Mouse (Mus musculus): ENCODE results near the gene Gng12.
"Not testable (repeated sequence)": the region's sequence is repeated elsewhere in the genome, so short reads cannot be mapped to it uniquely, and the experiment has no call there.

Gng12 gene

GRCm38 (mm10) chr6:67027438-67028142 lies 131.4 kb downstream of the Gng12 start:
- no peak for DNase-seq (ENCODE audit: low read depth, low spot score)

GRCm38 (mm10) chr6:67029312-67029950 lies 133.2 kb downstream of the Gng12 start:
- DNase-seq (ENCODE audit: low read depth, low spot score), result no peak

DNA sequence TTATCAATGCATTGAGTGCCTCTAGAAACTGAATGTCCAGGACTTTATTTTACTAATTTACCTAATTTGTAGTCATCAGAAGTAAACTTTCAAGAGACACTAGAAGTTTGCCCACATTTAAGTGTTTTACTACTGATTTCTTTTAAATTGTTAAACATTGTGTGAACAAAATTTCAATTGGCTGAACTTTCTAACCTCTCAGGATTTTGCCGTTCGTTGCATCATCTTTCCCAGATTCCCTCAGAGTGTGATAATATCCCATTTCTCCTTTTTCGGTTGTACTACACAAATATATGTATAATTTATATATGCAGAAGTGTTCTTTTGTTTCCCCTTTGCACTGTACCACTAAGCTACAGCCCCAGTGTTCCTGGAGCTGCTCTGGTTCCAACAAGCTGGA lies 133.8 kb downstream of the Gng12 start:
- DNase-seq (ENCODE audit: low read depth, low spot score), result no peak

- no peak for DNase-seq (ENCODE audit: low read depth, low spot score)
Observed at GRCm38 (mm10) chr6:67030416-67030815, 134.2 kb downstream of the Gng12 start.

DNA sequence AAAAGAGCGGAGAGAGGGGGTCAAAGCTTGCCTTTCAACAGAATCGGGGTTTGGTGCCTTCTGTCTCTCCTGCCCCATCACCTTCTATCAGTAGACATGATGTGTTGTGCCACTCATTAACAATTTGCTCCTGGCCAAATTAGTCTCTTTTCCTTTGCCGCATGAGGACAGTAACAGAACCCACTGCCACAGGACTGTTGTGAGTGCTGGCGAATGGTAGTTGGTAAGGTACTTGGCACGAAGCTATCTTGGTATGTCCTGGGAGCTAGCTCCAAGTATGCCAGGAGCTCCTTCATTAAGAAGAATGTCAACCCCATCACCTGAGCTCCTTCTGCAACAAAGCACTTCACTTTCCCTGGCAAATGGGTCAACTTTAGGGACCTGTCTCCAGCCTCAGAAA lies 134.6 kb downstream of the Gng12 start:
- no peak for DNase-seq (ENCODE audit: low read depth, low spot score)

DNA sequence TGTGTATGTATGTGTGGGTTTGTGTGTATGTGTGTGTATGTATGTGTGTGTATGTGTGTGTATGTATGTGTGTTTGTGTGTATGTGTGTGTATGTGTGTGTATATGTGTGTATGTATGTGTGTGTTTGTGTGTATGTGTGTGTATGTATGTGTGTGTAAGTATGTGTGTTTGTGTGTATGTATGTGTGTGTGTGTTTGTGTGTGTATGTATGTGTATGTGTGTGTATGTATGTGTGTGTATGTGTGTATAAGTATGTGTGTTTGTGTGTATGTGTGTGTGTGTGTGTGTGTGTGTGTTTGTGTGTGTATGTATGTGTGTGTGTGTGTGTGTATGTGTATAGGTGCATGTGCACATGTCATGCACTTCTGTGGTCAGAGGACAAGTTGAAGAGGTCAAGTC lies 136.4 kb downstream of the Gng12 start:
- DNase-seq (ENCODE audit: low read depth, low spot score), result not testable (repeated sequence)

DNA sequence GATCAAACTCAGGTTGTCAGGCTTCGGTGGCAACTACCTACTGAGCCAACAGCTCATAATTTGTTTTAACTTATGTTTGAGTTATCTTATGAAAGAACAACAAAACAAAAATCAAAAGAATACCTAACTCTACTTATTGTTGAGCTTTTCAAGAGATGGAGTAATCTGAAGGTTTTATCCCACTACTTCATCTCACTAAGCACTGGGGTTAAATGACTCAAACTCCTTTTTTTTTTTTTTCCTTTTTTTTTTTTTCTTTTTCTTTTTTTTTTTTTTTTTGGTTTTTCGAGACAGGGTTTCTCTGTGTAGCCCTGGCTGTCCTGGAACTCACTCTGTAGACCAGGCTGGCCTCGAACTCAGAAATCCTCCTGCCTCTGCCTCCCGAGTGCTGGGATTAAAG lies 136.8 kb downstream of the Gng12 start:
- not testable (repeated sequence) for DNase-seq (ENCODE audit: low read depth, low spot score)

GRCm38 (mm10) chr6:67033604-67034003 lies 137.4 kb downstream of the Gng12 start:
- no peak for DNase-seq (ENCODE audit: low read depth, low spot score)

DNA sequence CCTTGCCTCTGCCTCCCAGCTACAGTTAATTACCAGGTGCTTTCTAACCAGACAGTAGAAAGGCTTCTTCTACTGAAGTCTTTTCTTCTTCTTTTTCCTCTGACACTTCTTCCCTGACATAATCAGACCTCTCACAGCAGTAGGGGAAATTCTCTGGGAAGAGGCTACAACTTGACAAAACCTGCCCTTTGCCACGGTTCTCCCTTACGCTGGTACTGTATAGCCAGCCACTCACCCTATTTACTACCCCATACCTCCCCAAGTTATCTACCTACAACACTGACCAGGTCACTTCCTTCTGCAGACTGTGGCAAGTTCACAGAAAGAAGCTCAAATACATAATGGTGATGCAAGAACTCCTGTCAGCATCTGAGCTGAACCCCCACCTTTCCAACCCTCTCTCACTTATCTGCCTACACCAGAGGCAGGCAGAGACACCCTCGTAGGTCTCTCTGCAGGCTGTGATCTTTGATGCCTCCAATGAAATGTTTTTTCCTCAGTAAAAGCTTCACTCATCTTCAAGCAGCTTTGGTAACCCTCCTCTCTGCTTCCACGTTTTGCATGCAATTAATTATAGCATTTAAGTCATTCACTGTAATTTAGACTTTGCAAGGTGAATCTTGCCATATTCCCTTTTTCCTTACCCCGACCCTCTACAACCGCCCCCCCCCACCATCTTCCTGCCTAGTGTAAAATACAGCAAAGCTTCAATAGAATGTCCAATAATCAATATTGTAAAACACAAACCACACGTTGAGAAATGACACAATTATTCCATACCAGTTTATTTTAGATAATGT lies 138.3 kb downstream of the Gng12 start:
- no peak for DNase-seq (ENCODE audit: low read depth, low spot score)

DNA sequence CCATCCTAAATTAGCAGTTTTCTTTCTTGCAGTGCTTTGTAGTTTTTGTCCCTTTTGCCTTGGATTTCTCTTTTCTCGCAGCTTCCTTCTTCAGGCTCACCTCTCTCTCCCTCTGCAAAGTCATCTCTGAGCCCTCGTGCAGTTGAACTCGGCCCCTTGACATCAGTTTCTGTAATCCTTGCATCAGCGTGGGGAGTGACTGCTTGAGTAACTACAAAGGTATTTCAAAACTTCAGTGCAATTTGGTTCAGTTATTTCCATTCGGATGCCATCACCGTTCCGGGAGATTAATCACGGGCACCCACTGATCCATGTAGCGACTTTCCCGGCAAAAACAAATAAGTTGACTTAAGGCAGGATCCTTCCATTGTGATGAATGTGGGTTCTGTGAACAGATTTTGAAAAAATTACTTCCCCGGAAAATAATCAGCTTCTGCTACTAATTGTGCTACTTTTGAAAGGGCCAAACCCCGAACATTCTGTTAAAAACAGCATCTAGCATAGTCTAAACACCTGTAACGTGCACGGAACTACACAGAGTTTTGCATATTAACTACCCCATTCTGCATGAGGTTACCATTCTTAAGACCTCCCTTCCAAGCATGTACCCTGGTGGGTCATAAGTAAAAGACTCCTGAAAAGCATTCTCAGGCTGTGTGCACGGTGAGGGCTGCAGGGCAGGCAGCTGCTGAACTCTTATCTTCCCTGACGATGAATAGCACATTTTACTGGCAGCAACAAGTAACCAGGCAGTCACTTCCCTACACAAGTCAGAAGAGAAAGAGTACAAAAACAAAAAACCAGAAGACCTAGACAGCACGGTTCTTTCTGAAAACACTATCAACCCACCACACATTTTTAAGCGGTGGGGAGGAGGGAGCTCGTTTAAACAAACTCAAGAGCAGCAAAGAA lies 139.4 kb downstream of the Gng12 start:
- DNase-seq (ENCODE audit: low read depth, low spot score), result no peak

- DNase-seq (ENCODE audit: low read depth, low spot score), result peak; percentile 58
Observed at GRCm38 (mm10) chr6:67036356-67036811, 140.2 kb downstream of the Gng12 start.

- peak; percentile 92 for DNase-seq (ENCODE audit: low read depth, low spot score)
Observed at GRCm38 (mm10) chr6:67036837-67037628, 140.8 kb downstream of the Gng12 start, which contains the start of gene Gadd45a. Gadd45a (minus strand) TSS chr6:67037457.

- no peak for DNase-seq (ENCODE audit: low read depth, low spot score)
Observed at GRCm38 (mm10) chr6:67038964-67039363, 142.8 kb downstream of the Gng12 start.

GRCm38 (mm10) chr6:67040904-67041410 lies 144.8 kb downstream of the Gng12 start:
- DNase-seq (ENCODE audit: low read depth, low spot score), result no peak

- no peak for DNase-seq (ENCODE audit: low read depth, low spot score)
Observed at GRCm38 (mm10) chr6:67045424-67045823, 149.2 kb downstream of the Gng12 start.

GRCm38 (mm10) chr6:67046937-67047336 lies 150.7 kb downstream of the Gng12 start:
- DNase-seq (ENCODE audit: low read depth, low spot score), result no peak

DNA sequence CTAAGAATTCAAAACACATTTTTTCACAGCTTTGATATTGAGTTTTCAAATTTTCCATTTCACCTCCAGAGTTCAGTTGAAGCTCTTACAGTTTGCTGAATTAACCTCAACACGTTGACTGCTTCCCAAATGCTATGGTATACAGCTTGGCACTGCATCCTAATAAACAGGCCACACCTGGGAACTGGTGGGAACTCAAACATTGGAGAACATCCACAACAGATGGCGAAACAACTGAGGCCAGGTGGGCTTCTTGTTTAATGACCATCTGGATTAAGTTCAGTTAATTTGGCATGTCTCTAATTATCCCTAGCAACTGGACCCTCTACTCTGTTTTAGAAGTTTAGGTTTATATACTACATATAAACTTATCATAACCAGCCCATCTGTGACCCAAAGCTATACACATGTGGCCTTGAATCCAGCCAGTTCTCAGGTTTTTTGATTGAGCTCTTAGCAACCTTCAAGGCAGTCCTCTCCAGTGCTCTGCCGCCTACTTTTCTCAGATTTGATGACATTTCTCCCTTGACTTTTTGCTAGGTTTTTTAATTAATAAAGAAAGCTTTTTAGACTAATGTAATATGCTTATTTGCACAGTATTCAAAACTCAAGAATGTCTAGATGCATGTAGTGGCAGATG lies 152.0 kb downstream of the Gng12 start:
- no peak for DNase-seq (ENCODE audit: low read depth, low spot score)

- no peak for DNase-seq (ENCODE audit: low read depth, low spot score)
Observed at GRCm38 (mm10) chr6:67048880-67049694, 152.9 kb downstream of the Gng12 start.

DNA sequence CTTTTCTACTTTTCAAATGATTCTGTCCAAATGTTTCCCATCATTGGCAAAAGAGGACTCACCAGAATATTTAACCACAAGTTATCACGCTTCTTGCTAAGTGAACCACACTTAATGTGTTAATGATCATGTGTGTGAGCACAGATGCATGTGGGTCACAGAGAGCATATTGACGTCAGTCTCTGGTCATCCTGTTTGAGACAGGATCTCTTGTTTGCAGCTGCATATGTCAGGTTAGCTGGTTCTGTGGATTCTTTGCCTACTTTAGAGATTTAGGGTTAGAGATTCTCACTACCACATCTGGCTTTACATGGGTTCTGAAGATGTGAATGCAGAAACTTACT lies 153.5 kb downstream of the Gng12 start:
- no peak for DNase-seq (ENCODE audit: low read depth, low spot score)

Measured in telencephalon, adult 2 months (tissue).